Mouse (Mus musculus): Measurements from ENCODE around the gene Gm3625. TPM values are rescaled to one million over a fixed set of nuclear protein-coding genes. Genes with fewer than 3 reads are reported as not detected.

The Gm3625 gene
- polyA plus RNA-seq, 1 experiment from 2014 or later, result not detected

DNA sequence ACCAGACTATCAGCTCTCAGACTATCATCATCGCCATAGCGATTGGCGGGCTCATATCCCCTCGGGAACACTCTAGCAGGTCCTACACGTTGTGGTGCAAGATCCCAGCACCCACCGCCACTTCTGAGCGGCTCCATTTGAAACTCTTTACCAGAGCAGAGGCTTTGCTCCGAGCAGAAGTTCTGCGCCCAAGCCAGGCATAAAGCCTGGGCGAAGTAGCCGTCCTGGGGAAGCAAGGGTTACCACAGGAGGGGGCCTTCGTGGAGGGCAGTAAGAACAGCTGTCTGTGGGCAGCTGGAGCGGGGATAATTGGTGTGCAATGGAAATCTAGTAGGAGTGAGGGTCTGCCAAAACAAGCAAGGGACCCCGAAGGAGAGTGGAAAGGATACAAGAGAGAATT is 45.2 kb downstream of the Gm3625 start:
- H3K4me3 ChIP-seq, result no peak overlapping the region
- peaks cover 8% of the 10 kb centered on the region for H3K4me1 ChIP-seq
- WGBS, result 66% methylated on average over 14 of the region's 14 CpGs
- no peaks in the 10 kb centered on the region for H3K9me3 ChIP-seq
- no peak for DNase-seq (ENCODE audit: low spot score)
- no peaks in the 10 kb centered on the region; the same call in 1 of the 2 replicates for H3K27me3 ChIP-seq (ENCODE audit: insufficient read depth, poor library complexity, severe bottlenecking)
- no peaks in the 10 kb centered on the region for H3K36me3 ChIP-seq
- H3K27ac ChIP-seq, result no peak overlapping the region

GRCm38 (mm10) chr12:4546491-4546890 is 46.2 kb downstream of the Gm3625 start:
- Histone ChIP-seq H3K36me3 (no peaks in the 10 kb centered on the region), H3K9me3 (no peaks in the 10 kb centered on the region), H3K4me3 (no peak overlapping the region), H3K27me3 (ENCODE audit: insufficient read depth, poor library complexity, severe bottlenecking) (no peaks in the 10 kb centered on the region; the same call in 1 of the 2 replicates), H3K4me1 (no peaks in the 10 kb centered on the region), H3K27ac (no peak overlapping the region)
- WGBS, result 40% methylated on average over 5 of the region's 5 CpGs
- no peak for DNase-seq (ENCODE audit: low spot score)

DNA sequence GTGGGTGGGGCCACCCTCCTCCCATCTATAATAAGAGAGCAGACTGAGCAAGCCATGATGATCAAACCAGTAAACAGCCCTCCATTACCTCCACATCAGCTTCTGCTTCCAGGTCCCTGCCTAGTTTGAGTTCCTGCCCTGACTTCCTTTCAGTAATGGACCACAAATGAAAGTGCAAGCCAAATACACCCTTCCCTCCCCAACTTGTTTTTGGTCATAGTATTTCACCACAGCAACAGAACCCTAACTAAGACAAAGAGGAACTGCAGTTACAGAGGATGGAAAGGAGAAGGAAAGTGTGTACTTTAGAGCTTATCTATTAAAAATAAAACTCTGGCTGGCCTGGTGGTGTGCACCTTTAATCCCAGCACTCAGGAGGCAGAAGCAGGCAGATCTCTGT is 47.3 kb downstream of the Gm3625 start:
- DNase-seq (ENCODE audit: low spot score), result no peak
- no peaks in the 10 kb centered on the region; the same call in 1 of the 2 replicates for H3K27me3 ChIP-seq (ENCODE audit: insufficient read depth, poor library complexity, severe bottlenecking)

DNA sequence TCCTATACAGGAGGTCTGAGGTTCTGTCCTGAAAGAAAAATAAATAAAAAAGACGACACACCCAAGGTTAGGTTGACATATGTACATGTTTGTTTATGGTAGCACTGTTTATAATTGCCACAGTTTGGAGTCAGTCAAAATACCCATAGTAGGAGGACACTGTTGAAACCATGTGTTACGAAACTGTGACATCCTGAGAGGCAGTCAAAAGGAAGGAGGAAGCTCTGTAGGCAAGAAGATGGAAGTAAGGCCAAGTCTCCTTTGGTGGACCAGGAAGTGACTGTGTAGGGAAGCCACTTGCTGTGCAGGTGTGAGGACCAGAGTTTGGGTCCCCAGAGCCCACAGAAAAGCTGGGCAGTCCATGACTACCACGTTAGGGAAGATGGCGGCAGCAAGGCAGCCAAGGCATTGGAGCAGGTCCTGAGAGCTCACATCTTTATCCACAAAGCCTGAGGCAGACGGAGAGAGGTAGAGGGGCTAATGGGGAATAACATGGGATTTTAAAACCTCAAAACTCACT is 48.3 kb downstream of the Gm3625 start:
- no peak for DNase-seq (ENCODE audit: low spot score)
- Histone ChIP-seq H3K27ac (no peak overlapping the region), H3K9me3 (no peaks in the 10 kb centered on the region), H3K36me3 (no peaks in the 10 kb centered on the region), H3K4me3 (no peak overlapping the region), H3K4me1 (no peaks in the 10 kb centered on the region), H3K27me3 (ENCODE audit: insufficient read depth, poor library complexity, severe bottlenecking) (no peaks in the 10 kb centered on the region; the same call in 1 of the 2 replicates)
- 85% methylated on average over 5 of the region's 5 CpGs for WGBS

More for the DNA sequence above, 47.3 kb downstream of the Gm3625 start:
- Histone ChIP-seq H3K36me3 (no peaks in the 10 kb centered on the region), H3K27ac (no peak overlapping the region), H3K4me3 (no peak overlapping the region), H3K9me3 (no peaks in the 10 kb centered on the region), H3K4me1 (no peaks in the 10 kb centered on the region)

Other genes with a start within 250 kb of the Gm3625 start
- gene Ncoa1, start 115.7 kb downstream of the Gm3625 start, polyA plus RNA-seq (2016; fragmentation: Nextera tagmentation; extraction: Ambion mirVana), result 4.1 TPM in 2 replicates
- 30.4 and 32.6 TPM in 2 replicates for gene Itsn2, start 289 bp downstream of the Gm3625 start, polyA plus RNA-seq (2016; fragmentation: Nextera tagmentation; extraction: Ambion mirVana)
- gene Fam228a, start 145.5 kb upstream of the Gm3625 start, polyA plus RNA-seq (2016; fragmentation: Nextera tagmentation; extraction: Ambion mirVana), result 0.31 and 0.35 TPM in 2 replicates
- 1.2 and 1.8 TPM in 2 replicates for gene Pfn4, start 176.1 kb upstream of the Gm3625 start, polyA plus RNA-seq (2016; fragmentation: Nextera tagmentation; extraction: Ambion mirVana)
- 2.2 and 2.6 TPM in 2 replicates for gene Fam228b, start 176.3 kb upstream of the Gm3625 start, polyA plus RNA-seq (2016; fragmentation: Nextera tagmentation; extraction: Ambion mirVana)
- gene Sf3b6, start 224.6 kb upstream of the Gm3625 start, polyA plus RNA-seq (2016; fragmentation: Nextera tagmentation; extraction: Ambion mirVana), result 164 and 196 TPM in 2 replicates
- gene Fkbp1b, start 248.7 kb upstream of the Gm3625 start, polyA plus RNA-seq (2016; fragmentation: Nextera tagmentation; extraction: Ambion mirVana), result 7.4 and 12.5 TPM in 2 replicates